Mouse (Mus musculus) bone marrow, adult 2 months (tissue): Measurements from ENCODE around the gene Adgrl3.

Source experiments
- CTCF ChIP-seq: fragments of 200-500 bp; IDR thresholded peaks from 2 replicates; pipeline ENCODE4 v1.5.1; 2011; ENCODE audit warnings: low read length, control low read depth; ENCODE audit not compliant: control insufficient read depth, insufficient read depth
- POLR2A ChIP-seq: fragments of 200-500 bp; IDR thresholded peaks from 2 replicates; pipeline ENCODE4 v1.6.1; 2011; ENCODE audit warnings: low read depth, mild to moderate bottlenecking, control low read depth, low read length, borderline replicate concordance; ENCODE audit not compliant: control insufficient read depth

DNA sequence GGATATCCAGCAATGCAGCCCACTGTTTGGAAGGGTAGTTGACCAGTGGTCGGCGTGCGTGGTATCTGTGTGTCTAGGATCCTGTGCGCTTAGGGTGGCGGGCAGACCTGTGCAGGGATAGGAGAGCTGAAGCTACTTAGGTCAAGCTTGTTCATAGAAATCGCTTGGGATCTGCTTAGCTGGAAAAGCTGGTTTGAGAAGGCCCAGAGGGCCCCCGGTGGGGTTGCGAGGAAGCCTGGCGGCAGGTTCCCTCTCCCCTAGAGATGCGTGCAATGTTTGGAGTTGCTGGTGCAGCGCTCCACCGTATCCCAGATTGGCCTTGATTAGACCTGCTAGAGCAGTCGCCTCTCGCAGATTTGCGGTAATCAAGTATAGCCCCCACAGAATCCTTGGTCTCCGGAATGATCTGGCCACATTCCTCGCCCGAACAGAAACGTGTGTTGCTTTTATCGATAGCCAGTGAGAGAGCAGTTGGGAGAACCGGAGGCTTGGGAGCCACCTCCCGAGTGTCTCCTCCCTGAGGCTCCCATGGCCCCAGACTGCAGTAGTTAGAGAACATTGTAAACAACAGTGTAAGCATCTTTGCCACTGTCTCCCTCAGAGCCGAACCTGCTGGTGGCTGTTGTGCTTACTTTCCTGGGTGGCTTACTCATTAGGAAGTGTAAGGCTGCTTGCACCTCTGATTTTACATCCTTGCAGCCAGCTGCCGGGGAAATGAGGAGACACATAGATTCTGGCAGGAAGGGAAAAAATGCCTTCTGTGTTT lies 2.6 kb downstream of the Adgrl3 start:
- no peak for TF ChIP-seq POLR2A
- TF ChIP-seq CTCF: no peak
